Mouse (Mus musculus) heart, postnatal 25 days (tissue): ENCODE measurements at regions not wholly inside any gene's neighbourhood (a gene's known extent, or its start where the extent isn't known, plus 50 kb on each side); places are given as distances from the start of the nearest gene placed in this dataset.

ENCODE experiments used
- DNase-seq: peaks from one replicate; pipeline ENCODE4 v3.0.0; 2022; ENCODE audit warnings: low spot score
- intact Hi-C: fragments of 180-260 bp; cut with DNase I; formaldehyde crosslinking; loops from one replicate; pipeline ENCODE4 v1.15.1; 2025

DNA sequence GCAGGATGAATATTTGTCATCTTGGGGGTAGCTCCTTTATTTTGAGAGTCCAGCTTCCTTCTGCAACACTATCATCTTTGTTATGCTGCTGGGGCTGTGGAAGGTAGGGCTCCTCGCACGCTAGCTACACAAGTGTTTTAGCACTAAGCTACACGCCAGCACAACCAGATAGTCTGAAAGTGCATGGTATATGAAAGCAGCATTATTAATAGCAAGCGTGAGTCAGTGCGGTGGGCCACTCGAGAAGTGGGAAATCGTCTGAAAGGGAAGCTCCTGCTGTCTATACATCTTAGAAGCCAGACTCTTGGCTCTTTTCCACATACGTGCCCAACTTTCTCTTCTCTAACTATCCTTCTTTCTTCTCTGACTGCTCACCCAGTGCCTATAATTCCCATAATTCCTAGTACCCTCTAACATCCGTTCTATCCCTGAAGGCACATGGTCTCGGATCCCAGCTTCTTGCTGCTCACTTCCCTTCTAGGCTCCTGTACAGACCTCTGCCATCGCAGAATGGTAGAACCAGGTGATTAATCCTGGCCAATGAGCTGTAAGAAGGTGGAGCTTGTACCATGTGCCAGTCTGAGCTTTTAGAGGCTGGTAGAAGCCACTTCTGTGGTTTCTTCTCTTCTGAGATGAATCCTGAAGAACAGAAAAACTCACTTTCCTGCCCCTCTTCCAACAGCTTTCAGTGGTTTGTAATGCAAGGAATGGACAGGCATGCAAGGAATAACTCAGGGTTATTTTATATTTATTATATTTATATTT lies 55.5 kb downstream of the E030025P04Rik start:
- intact Hi-C loops: no loop called here
- no peak for DNase-seq

DNA sequence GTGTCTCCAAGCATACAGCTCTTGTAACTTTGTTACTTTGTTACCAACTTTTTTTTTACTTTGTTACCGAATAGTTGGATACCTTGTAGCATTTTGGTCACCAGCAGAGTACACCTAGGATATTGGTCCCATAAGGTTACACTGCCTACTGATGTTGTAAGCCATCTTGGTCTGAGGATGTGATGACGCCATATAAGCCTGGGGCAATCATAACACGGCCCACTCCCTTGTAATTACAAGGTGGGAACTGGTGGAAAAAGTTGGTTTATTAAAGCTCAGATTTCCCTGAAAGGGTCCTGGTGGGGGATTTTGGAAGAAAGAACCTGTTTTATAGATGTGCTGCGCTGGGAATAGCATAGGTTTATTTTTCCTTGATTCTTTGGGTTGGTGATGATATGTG lies 62.2 kb downstream of the E030025P04Rik start:
- DNase-seq: no peak
- intact Hi-C loops: no loop called here

DNA sequence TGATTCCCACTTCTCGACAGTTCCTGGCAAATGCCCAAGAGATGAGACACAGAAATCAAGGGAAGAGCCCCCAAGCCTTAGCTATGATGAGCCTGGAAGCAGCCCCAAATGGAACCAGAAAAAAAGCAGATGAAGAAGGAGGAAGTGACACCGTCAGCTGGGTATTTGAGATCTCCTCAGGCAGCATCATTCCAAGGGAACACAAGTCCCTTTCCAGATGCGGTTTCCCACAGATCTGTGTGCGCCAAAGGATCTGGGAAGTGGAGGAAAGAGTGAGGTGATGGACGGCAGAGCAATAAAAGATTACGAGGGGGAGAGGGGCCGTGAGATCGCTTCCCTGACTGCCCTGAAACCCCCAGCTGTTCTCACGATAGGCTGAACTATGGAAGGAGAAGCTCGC lies 62.7 kb downstream of the E030025P04Rik start:
- intact Hi-C loops: no loop called here
- no peak for DNase-seq

DNA sequence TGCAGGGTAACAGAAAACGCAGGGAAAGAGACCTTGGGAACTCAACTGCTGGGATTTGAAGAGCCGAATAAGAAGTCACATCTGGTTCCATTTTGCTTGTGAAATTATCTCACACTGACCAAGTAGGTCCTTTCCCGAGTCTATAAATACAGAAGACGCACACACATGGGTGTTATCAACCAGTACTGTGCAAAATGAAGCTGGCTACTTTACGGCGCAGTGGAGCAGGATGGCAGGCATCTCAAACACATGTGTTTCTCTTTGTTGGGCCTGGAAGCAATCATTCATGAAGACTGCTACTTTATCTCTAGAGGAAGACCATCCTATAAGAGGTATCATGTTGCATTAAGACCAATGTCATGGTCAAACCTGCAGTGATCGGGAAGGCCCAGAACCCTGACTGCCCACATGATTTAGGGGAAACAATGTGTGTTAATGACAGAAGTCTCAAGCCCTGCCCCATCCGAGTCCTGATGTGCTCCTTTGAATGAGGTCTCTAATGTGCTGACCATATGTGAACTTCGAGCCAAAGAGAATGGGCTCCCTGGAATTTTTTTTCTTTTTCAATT lies 63.2 kb downstream of the E030025P04Rik start:
- no peak for DNase-seq
- intact Hi-C loops: no loop called here

DNA sequence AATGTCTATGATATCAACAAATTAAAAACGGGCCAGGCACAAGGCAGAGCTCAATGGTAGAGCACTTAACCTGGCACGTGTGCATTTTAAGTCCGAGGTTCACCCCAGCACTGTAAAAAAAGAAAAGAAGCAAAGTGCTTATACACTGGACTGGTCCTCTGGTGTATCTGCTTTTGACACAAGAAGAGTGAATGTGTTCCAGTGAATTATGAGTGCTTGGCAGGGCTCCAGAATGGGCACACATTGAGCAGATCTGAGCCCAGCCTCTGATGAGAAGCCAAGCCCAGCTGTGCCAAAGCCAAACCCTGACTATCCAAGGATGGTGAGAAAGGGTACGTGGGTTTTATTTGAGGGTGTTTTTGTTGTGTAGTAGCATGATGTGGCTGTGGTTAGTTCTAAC lies 64.7 kb downstream of the E030025P04Rik start:
- intact Hi-C loops: no loop called here
- no peak for DNase-seq

DNA sequence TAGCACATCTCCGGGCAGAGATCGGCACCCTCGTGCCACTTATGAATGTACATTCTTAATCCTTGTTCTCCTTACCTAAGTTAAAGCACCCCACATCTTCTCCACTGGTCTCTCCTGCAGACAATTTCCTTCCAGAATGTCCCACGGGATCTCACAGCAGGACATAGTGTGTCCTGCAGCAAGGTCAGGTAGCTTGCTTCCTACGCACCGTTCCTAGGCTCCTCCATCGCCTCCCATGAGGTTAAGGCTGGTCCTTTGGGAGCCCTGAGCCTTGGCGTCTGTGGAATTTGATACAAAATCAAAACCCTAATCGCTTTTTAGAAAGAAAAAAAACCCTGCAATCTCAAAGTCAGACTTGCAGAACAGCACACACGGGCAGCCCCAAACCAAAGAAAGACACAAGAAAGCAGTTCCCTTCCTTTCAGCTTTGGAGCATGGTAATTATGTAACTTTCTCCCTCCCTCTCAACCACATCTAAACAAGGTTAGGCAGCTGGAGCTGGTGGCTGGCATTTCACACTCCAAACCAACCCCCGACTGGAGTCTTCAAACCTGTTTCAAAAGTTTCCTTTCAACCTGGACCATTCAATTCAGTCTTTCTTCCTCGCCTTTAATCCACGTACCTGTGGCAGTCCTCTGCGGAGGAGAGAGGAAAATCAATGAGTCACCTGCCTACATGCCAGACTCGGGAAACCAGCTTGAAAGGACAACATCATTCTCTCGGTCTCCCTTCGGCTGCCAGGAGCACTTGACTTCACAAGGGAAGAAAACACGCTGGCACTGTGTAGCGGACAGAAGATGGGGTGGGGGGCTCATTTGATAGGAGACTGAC lies 67.4 kb downstream of the E030025P04Rik start:
- intact Hi-C loops: no loop called here
- DNase-seq: no peak

DNA sequence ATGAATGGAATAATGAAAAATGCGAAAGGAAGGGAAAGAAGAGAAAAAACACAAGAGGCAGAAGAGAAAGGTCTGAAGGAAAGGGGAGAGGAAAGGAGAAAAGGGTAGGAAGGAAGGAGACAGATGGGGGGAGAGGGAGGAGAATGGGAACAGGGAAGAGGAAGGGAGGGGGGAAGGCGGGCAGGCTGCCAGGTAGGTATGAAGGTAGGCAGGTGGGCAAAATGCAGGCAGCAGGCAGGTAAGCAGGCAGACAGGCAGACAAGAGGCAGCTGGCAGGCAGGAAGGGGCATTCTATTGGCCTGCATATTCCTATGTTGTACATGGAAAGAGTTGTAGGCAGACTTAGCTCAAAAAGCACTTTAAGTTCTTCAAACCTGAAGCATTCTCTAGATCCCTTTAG lies 72.8 kb downstream of the E030025P04Rik start:
- intact Hi-C loops: no loop called here
- no peak for DNase-seq

DNA sequence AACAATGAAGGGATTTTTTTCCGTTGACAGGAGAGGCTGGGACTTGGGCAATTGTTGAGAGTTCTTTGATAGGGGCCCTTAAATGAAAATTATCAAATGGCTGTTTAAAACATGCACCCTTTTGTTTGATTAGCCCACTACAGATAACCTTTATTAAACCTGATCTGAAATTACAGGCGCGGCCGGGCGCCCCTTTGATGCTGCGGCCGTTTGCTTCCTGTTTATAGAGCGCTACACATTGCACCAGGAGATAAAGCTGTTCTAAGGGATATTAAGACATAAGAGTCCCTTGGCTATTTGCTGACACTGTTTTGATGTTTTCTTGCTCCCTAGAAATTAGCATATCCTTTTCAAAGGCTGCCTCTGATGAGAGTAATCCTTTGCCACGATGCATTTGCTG lies 73.8 kb downstream of the E030025P04Rik start:
- no peak for DNase-seq
- intact Hi-C loops: no loop called here

DNA sequence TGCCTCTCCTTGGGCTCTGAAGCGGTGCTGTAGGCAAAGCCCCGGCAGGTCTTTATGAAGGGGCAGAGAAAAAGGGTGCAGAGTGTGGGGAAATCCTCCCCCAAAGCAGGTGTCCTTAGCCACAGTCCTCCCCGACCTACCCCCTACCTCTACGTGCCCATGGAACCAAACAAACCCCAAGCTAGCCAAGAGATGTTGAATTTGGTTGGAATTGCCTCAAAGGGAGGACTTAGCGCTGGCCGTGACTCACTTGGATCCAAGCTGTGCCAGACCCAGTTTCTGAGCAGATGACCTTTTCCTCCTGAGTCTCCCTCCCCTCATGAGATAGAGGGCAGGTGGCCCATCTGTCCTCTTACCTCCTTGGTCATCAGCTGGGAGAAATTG lies 74.9 kb downstream of the E030025P04Rik start:
- DNase-seq: no peak

DNA sequence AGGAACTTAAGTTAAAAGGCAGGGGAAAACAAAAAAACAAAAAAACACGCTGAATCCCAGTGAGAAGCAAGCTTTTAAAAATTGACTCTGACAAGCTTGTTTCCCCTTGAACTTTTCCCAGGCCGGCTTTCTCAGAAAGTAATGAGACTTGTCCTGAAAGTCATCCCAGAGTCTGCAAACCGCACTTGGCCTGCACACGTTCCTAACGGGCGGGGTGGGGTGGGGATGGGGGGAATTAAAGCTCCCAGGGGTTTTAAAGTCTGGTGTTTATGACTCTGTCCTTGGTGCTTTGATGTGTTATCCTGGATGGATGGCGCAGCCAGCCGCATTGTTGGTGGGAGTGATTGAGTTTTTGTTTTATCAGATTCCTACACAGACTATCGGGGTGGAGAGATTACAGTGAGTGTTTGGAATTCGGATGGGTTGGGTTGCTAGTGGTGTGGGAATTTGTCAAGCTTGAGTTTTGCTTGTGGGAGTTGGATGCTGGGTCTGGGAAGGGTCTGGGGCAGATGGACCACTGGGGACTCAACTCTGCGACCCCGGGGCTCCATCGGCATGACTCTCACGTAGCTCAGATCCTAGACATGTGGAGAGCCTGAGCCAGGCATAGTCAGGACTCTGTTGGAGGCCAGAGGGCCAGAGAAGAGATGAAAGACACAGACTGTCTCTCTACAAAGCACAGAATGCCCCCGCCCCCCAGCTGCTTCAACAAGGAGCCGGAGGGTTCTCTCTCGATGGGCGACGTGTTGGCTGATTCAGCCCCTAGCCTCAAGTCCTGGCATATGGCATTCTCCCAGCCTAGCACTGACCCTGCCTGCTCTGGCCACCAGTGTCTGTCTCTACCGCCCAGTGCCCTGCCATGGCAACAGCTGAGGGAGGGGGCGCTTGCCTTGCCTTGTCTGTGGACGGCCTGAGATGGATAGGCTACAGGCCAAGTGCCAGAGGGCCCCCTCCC lies 75.5 kb downstream of the E030025P04Rik start:
- no peak for DNase-seq
- intact Hi-C loops: no loop called here

More for the DNA sequence above, 74.9 kb downstream of the E030025P04Rik start:
- intact Hi-C loops: no loop called here

DNA sequence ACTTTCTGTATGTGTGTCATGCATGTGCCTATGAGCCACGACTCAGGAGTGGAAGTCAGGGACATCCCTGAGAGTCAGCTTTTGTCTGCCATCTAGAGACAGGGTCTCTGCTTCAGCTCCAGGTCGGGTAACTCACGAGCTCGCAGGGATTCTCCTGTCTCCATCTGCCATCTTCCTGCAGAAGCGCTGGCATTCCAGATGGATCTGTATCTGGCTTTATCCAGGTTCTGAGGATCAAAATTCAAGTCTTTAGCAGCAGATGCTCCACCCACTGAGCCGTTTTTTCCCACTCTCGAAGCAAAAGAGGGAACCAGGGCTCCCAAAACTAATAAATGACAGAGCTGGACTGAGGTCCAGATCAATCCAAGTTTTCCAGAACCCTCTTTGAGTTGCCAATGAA lies 76.4 kb downstream of the E030025P04Rik start:
- intact Hi-C loops: no loop called here
- DNase-seq: no peak

DNA sequence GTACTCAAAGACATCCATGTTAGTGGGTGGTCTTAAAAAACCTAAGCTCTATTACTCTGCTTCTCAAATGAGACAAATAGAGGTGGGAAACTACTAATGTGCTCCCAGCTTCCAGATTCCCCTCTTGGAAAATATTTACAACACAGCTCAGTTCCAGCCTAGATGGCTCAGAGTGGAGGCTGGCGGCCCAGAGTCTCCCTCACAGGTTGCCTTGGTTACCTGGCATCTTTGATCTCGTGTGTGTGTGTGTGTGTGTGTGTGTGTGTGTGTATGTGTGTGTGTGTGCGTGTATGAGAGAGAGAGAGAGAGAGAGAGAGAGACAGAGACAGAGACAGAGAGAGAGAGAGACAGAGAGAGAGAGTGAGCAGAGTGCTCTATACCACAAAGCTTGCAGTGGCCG lies 82.2 kb downstream of the E030025P04Rik start:
- intact Hi-C loops: no loop called here
- no peak for DNase-seq

DNA sequence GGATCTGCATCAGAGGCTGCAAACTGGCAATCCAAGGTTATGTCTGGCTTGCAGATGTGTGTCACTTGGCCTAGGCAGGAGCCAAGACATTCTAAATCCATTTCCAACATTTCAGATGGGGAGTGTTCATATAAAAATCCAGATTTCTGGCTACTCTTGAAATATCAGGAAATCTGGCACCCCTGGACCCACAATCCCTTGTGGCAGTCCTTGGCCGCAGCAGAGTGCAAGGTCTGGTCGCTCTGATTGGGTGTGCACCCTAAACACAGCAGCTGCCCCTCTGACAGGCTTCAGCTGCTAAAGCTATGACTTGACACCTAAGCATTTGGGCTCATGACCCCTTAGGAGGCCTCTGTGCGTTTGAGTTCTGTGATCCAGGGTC lies 83.7 kb downstream of the E030025P04Rik start:
- intact Hi-C loops: no loop called here
- peak; percentile 12 for DNase-seq

DNA sequence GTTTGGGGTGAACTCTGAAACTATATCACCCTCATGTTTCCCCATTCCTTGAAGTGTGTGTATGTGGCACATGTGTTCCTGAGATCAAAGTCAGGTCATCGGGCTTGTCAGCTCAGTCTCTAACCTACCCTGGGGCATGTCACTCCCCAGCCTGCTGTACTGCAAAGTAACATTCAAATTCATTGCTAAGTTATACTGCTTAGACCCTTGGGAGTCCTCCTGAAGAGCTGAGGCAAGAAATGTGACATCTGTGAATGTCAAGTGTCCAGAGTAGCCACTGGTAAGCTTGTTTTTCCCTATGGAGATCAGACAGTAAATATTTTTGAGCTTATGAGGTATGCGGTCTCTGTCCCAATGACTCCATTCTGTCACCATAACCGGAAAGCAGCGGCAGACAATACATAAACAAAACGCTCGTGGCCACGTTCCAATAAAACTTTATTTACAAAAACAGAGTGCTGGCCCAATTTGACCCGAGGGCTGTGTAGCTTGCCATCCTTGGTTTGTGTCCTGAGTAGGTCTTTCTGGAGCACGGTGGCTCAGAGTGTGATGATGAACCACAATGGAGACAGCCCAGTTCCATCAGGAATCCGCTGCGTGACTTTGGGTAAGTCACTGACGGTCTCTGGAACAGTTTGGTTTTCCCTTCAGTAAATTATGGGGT lies 84.2 kb downstream of the E030025P04Rik start:
- no peak for DNase-seq
- intact Hi-C loops: no loop called here

DNA sequence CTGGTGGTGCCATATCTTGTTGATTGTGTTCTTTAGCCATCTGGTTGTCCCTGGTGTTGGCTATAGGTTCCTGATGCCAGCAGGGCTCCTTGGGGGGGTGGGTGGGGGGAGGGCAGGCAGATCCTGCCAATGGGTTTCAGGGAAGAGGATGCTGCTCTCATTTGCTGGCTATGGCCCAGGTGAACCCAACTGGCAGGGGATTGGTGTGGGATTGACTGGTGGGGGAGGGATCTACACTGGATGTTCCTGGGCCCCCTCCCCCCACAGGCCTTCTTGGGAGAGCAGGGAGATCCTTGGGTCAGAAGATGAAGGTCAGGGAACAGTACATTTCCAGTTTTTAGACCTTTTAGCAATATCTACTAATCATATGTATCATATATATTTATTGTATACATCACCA lies 86.1 kb downstream of the E030025P04Rik start:
- intact Hi-C loops: no loop called here
- no peak for DNase-seq

DNA sequence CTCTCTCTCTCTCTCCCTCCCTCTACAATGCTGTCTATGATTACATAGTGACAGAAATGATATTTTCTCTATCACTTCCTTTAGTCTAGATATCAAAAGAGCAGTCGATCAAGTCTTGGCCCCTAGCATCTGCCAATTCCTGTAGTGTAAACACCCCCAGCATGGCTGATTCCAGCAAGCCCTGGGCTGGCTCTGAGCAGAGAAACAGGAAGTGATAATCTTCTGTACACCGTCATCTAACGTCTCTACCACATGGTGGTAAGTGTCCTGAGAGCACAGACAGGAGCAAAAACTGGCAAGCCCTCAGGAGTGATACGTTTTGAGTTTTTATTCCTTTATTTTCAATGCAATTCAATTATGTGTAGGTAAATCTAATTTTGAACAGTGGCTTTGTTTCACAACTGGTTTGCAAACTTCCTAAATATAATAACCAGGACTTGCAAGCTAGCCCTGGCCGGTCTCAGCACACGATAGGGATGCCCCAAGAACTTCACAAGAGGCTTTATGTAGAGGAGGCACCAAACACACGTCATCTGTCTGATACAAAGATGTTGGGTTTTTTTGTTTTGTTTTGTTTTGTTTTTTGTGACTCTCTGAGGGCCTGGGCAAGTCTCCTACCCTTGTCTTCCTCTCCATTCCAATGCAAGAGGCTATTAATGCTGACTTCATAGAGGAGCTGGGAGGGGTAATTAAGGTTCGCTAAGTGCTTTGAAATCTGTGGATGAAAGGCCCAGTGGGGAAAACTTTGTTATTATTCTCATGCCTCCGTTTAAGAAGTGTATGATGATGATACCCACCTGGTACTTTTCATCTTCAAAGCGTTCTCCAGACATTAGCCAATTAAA lies 95.7 kb downstream of the E030025P04Rik start:
- intact Hi-C loops: no loop called here
- DNase-seq: no peak

DNA sequence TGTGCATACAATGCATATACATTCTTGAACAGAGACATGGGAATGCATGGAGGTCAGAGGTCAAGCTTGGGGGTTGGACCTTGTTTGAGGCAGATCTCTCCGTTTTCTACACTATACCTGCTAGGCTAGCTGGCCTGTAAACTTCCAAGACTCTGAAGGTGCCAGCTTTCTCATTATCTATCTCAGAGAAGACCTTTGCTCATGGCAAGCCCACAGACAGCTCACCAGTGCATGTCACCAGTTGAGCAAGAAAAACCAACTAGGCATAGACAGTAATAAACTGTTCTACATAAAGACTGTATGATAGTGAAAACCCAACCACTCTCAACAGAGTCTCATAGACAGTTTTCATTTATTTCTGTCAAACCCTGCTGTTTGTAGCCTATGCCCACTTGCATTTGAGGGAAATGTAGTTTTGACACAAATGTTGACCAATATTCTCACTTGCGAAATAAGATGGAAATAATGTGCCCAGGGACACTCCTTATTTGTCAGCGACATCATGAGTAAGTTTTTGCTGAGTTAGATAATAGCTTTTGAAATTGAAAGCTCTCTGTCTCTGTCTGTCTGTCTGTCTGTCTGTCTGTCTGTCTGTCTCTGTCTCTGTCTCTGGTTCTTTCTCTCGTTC lies 96.6 kb downstream of the E030025P04Rik start:
- no peak for DNase-seq
- intact Hi-C loops: no loop called here

DNA sequence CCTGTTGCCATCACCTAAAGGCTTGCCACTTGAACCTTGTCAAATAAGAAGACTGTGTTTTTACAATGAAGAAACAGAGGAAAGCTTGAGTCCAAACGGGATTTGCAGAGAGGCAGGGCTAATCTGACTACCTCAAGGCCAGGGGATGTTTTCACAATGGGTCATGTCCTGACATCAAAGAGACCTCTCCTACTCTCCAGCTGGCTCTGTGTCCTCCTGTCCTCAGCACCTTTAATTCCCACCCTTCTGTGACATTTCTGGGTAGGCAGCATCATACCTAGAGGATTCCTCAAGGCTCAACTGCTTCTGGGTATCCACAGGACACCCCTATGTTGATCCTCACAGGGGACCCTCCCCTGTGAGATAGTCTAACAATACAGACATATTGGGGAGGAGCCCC lies 97.7 kb downstream of the E030025P04Rik start:
- DNase-seq: no peak
- intact Hi-C loops: no loop called here
